Mouse (Mus musculus) telencephalon, adult 2 months (tissue): ENCODE results near the gene Gm20834.
"Not testable (repeated sequence)": the region's sequence is repeated elsewhere in the genome, so short reads cannot be mapped to it uniquely, and the experiment has no call there.

ENCODE experiments used
- DNase-seq: peaks from one replicate; pipeline ENCODE4 v3.0.0-alpha.2; 2011; ENCODE audit warnings: low read depth, low spot score

Gm20834 gene

DNA sequence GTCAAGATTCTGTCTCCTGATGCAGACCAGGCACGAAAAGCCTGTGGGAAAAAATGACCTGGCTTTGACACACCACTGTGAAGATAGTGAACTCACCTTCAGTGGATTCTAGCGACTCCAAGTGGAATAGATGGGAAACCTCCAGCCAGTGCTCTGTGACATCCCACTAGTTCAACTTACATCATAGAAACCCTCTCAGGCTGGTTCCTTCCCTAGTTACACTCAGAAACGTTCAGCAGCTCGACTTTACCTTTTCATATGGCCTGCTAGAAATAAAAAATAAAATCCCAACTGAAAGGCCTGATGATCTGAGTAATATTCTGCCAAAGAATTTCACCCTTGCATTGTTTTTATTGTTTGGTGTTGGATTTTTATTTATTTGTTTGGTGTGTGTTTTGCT, at the start of gene Gm20834:
Gene Gm20834, minus strand, starts transcription at position 101 of the 400 bp plus-strand sequence.
- not testable (repeated sequence) for DNase-seq
